Mouse (Mus musculus): ENCODE measurements around the gene Msi2.

Msi2 gene

GRCm38 (mm10) chr11:88369898-88370297, 348.4 kb downstream of the Msi2 start:
- no peak for DNase-seq (ENCODE audit: low spot score in 2 of 2)

DNA sequence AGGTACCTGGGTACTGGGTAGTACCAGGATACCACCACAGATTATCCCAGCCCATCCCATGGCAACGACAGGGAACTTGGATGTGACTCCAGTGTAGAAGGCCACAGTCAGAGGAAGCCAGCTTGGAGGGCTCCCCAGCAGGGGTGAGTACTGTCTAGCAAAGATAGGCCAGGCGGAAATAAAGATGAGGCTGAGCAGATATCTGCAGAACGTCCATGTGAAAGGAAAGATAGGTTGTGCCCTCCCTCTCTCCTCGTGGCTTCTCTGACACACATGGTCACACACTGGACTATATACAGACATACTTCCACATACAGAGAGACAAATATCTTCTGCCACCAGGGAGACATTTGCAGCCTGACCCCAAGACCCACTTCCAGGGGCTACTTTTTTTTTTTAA, 350.8 kb downstream of the Msi2 start:
- DNase-seq (ENCODE audit: low spot score in 2 of 2) = no peak

GRCm38 (mm10) chr11:88365914-88366540, 352.3 kb downstream of the Msi2 start:
- no peak for DNase-seq (ENCODE audit: low spot score in 2 of 2)

GRCm38 (mm10) chr11:88364231-88364630, 354.1 kb downstream of the Msi2 start:
- DNase-seq (ENCODE audit: low spot score in 2 of 2) = no peak

GRCm38 (mm10) chr11:88363481-88363880, 354.8 kb downstream of the Msi2 start:
- DNase-seq (ENCODE audit: low spot score in 2 of 2) = no peak

- no peak for DNase-seq (ENCODE audit: low spot score in 2 of 2)
These were observed 358.6 kb downstream of the Msi2 start for GRCm38 (mm10) chr11:88359736-88360135.

GRCm38 (mm10) chr11:88357325-88357724, 361.0 kb downstream of the Msi2 start:
- DNase-seq (ENCODE audit: low spot score in 2 of 2) = no peak

- no peak for DNase-seq (ENCODE audit: low spot score in 2 of 2)
These were observed 361.6 kb downstream of the Msi2 start for GRCm38 (mm10) chr11:88356598-88357290.

DNA sequence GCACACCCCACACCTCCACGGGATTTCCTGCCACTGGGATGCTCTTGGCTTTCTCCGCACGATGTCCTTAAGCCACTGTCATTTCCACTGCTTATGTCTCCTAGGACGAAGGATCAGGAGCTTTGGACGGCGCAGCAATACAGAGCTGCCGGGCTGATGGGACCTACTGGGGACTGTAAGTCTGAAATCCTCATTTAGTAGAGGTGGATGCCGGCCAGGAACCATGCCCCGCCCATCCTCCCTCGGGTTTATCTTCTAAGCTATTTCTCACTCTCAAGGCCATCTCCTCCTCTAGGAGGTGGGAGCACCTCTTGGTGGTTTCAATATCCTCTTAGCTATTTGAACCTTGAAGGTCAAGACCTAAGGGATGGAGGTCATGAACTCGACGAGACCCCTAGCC, 362.3 kb downstream of the Msi2 start:
- DNase-seq (ENCODE audit: low spot score in 2 of 2) = no peak

- no peak for DNase-seq (ENCODE audit: low spot score in 2 of 2)
These were observed 363.5 kb downstream of the Msi2 start for GRCm38 (mm10) chr11:88354771-88355170.

DNA sequence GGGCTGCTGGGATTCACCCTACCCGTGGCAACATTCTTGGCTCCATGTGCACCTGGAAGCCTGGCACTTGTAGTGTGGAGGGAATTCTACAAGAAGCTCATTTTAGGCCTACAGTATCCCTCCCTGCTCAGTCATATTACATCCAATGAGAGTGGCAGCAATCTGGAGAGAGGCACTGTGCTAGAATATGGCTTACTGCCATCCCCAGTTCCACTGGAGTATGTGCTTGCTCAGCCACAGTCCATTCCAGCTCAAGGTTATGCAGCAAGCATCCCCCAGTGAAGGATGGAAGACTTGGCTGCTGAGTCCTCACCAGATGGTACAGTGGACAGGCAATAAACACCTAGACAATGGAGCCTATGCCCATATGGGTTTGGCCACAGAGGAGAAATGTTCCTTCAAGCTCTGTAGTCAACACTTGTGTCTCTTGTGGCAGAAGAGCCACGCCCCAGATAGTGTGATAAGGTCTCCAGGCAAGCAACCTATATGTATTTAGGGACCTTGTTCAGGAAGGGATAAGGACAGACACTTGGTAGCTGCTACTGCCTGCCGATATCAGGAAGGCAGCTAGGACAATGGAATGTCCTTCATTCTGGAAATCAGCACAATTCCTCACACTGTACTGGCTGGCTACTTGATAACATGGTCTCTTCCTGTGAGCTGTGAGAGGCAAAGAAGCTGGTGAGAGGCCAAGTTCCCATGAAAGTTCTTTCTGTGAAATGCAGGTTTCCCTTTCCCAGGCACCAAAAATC, 366.4 kb downstream of the Msi2 start:
- no peak for DNase-seq (ENCODE audit: low spot score in 2 of 2)

DNA sequence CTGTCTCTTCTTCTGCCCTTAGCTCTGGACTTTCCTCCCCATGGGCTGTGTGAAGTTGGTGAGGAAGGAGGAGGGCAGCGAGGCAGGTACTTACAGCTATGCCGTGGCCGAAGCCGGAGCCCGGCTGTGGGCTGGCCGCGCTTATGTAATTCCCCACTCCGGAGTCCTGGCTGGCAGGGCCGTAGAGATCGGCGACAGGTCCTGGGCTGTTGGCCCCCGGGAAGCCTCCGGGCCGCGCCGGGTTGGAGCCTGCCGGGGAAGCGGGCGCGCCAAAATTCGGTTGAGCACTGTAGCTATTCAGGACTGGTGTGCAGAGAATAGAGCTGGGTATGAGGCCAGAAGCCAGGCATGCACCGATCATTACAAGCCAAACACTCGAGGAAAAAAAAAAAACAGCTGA, 369.6 kb downstream of the Msi2 start:
- DNase-seq (ENCODE audit: low spot score in 2 of 2) = no peak

GRCm38 (mm10) chr11:88348056-88348455, 370.3 kb downstream of the Msi2 start:
- DNase-seq (ENCODE audit: low spot score in 2 of 2) = no peak

GRCm38 (mm10) chr11:88346066-88346465, 372.2 kb downstream of the Msi2 start:
- DNase-seq (ENCODE audit: low spot score in 2 of 2) = no peak

DNA sequence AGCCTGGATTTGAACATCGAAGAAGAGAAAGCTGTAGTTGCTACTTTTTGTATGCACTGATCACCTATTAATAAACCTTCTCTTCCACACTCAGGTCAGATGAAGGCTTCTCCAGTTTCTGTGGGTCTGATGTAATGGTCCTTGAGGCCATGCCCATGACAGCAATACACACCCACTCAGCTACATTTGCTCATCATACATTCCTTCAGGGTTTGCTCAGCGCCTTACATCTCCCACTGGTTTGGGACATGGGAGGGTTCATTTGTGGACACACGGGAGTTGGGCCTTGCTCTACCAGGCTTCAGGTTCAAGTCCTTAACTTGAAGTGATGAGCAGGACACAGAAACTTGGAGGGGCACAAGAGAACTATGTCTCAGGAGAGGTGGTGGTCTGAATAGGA, 380.4 kb downstream of the Msi2 start:
- no peak for DNase-seq (ENCODE audit: low spot score in 2 of 2)

DNA sequence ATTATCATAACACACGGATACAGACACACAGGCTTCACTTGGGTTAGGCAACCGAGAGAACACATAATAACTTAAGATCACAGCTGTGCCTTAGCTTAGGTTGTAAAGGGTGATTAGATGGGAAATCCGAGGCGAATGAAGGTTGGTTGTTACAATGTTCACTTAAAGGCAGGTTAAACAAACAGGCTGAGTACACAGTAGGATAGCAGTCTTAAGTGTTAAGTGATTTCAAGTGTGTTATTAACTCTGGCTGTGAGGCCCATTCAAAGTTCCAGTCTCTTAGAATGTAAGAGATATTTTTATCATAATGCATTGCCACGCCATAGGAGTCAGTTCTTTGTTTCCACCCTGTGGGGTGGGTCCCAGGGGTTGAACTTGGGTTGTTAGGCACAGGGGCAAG, 383.4 kb downstream of the Msi2 start:
- DNase-seq (ENCODE audit: low spot score in 2 of 2) = no peak

DNA sequence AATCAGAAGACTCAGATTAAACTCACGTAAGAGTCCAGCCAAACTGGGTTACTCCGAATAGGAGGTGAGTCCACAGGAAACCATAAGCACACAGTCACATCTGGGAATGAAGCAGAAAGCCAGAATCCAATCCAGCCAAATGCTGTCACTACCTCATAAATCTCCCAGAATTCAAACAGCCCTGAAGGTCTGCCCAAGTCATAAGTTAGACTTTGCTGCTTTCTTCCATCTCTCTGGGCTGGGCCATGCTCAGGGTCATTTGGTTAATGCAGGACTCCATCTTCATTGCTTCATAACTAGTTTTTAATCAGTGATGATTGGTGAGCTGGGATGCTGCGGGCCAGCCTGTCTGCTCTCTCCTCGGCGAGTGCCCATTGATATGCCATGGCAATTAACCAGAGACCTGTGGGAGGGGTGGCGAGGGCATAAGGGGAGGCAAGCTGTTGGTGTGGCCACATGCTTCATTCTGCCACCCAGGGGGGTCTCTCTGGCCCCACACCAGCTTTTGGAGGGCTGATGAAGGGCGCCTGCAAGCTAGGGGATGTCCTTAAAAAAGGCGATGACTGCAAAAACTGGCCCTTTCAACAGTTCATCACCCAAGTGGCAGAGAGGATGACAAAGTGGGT, 385.9 kb downstream of the Msi2 start:
- no peak for DNase-seq (ENCODE audit: low spot score in 2 of 2)

GRCm38 (mm10) chr11:88331722-88332121, 386.6 kb downstream of the Msi2 start:
- no peak for DNase-seq (ENCODE audit: low spot score in 2 of 2)

- no peak for DNase-seq (ENCODE audit: low spot score in 2 of 2)
These were observed 387.5 kb downstream of the Msi2 start for GRCm38 (mm10) chr11:88330799-88331198.

GRCm38 (mm10) chr11:88328813-88329595, 389.3 kb downstream of the Msi2 start:
- no peak for DNase-seq (ENCODE audit: low spot score in 2 of 2)

- DNase-seq (ENCODE audit: low spot score in 2 of 2) = no peak
These were observed 391.3 kb downstream of the Msi2 start for GRCm38 (mm10) chr11:88327016-88327415.

DNA sequence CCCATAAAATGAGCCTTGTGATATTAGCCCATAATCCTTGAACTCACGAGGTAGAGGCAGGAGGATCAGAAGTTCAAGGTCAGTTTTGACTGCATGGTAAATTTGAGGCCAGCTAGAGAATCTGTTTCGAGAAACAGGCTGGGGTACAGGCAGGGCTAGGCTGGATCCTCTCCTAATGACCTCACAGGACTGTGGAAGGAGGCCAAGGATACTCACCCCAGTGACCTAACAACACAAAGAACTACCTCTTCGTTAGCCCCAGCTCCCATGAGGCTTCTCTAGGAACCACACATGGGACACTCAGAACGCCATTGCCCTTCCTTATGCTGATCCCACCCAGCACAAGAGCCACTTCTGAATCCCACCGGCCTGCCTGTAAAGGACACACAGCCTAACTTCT, 399.5 kb downstream of the Msi2 start:
- DNase-seq (ENCODE audit: low spot score in 2 of 2) = no peak
